Mouse (Mus musculus) G1E (cell line): ENCODE measurements around the gene Cyp2f2. TPM values are rescaled to one million over a fixed set of nuclear protein-coding genes. Genes with fewer than 3 reads are reported as not detected.
A peak's percentile ranks its signal among the peaks of the same experiment; 100 is the strongest.

ENCODE experiments used
- ATAC-seq: 2 replicates; pipeline ENCODE4 v1.8.0; 2016; ENCODE audit warnings: mild to moderate bottlenecking; ENCODE audit not compliant: insufficient number of reproducible peaks, poor library complexity, low FRiP score, severe bottlenecking; ENCODE audit errors: extremely low read depth
- DNase-seq: peaks from one replicate; pipeline ENCODE4 v3.0.0; 2012; ENCODE audit warnings: low spot score
- H3K27me3 ChIP-seq: 2 replicates; pipeline ENCODE4 v1.6.1; 2012; ENCODE audit warnings: mild to moderate bottlenecking, low read length, inconsistent platforms; ENCODE audit not compliant: insufficient read depth
- H3K36me3 ChIP-seq: replicated peaks from 2 replicates; pipeline ENCODE3; 2012; ENCODE audit warnings: mild to moderate bottlenecking, inconsistent platforms
- H3K4me1 ChIP-seq: 2 replicates; pipeline ENCODE4 v1.6.1; 2012; ENCODE audit warnings: low read depth, low read length, inconsistent platforms, mixed read lengths; ENCODE audit not compliant: insufficient read depth
- H3K4me3 ChIP-seq: 2 replicates; pipeline ENCODE4 v1.5.1; 2012; ENCODE audit warnings: low read depth, mild to moderate bottlenecking, inconsistent platforms, low read length, moderate library complexity, mixed read lengths
- H3K9me3 ChIP-seq: replicated peaks from 2 replicates; pipeline ENCODE4 v1.6.1; 2012; ENCODE audit warnings: inconsistent platforms
- CTCF ChIP-seq: IDR thresholded peaks from 2 replicates; pipeline ENCODE4 v1.5.1; 2012; ENCODE audit warnings: low read depth, low read length, inconsistent platforms, mixed read lengths
- GATA1 ChIP-seq: IDR thresholded peaks from 2 replicates; pipeline ENCODE4 v1.6.1; 2012; ENCODE audit warnings: borderline replicate concordance, low read length, inconsistent platforms, mixed read lengths
- GATA2 ChIP-seq: IDR thresholded peaks from 2 replicates; pipeline ENCODE4 v1.6.1; 2012; ENCODE audit warnings: low read depth, low read length, inconsistent platforms, borderline replicate concordance
- POLR2AphosphoS5 ChIP-seq: IDR thresholded peaks from 2 replicates; pipeline ENCODE4 v1.6.1; 2012; ENCODE audit warnings: low read depth, low read length, inconsistent platforms; ENCODE audit not compliant: insufficient replicate concordance
- TAL1 ChIP-seq: conservative IDR thresholded peaks from 2 replicates; pipeline ENCODE4 v1.6.1; 2012; ENCODE audit warnings: low read depth, low read length, inconsistent platforms, mixed read lengths
- polyA plus RNA-seq: library from polyadenylated mRNA; stranded (reverse); fragments of >175 nt; gene quantifications from 2 replicates; pipeline ENCODE4 v1.2.3, GENCODE M21; 2012
- total RNA-seq, 2 experiments: library from RNA; stranded (forward) in 1 of 2; stranded (reverse) in 1 of 2; fragments of 200-1000 nt in 1 of 2; fragments of >200 nt in 1 of 2; fragmentation: Nextera tagmentation in 1 of 2; gene quantifications; 2 replicates each; pipeline ENCODE4 v1.2.3; 2014 to 2017

Cyp2f2 gene
- total and polyA plus RNA-seq, 3 experiments: not detected

DNA sequence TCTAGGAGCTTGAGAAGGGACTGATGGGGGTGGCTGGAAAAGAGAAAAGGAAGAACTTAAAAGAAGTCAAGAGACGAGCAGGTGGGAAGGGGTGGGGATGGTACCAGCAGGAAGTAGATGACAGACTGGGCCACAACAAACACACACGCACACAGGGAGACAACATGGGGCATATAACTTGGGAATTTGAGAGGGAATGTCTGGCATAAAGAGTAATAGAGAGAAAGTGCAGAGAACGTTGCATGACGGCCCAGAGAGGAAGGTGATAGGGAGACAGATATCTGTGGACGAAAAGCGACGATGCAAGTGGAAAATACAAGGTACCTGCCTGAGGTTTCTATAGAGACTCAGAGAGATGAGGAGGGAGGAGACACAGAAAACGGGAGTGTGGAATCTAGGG is 46.0 kb downstream of the Cyp2f2 start:
- Histone ChIP-seq H3K36me3 (peaks cover 75% of the 10 kb centered on the region), H3K4me1 (peaks cover 70% of the 10 kb centered on the region)
- TF ChIP-seq GATA1: no peak
- no peak for TF ChIP-seq GATA2
- TF ChIP-seq CTCF: no peak
- no peak for TF ChIP-seq POLR2AphosphoS5
- TF ChIP-seq TAL1: no peak

DNA sequence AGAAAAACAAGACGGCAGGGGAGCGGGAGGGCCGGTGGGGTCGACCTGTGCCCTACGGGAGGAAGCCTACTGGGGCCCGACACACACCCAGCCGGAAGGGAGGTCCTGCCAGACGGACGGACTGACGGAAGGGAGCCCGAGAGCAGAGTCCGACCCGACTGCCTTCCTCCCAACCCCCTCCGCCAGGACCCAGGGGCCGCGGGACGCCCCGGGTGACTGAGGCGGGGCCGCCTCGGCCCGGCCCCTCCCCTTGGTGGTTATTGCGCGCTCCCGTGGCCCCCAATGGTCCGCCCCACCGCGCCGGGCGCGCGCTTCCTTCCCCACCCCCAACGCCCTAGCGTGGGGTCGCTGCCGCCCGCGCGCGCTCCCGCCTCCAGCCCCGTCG is 46.5 kb downstream of the Cyp2f2 start:
- Histone ChIP-seq H3K4me1 (peaks cover 65% of the 10 kb centered on the region), H3K36me3 (peaks cover 75% of the 10 kb centered on the region), H3K9me3 (no peaks in the 10 kb centered on the region), H3K27me3 (no peaks in the 10 kb centered on the region; the same call in 1 of the 2 replicates), H3K4me3 (peak overlapping the region; percentile 80)
- ATAC-seq: peak; percentile 42; the same call in 1 of the 2 replicates
- TF ChIP-seq TAL1: no peak
- no peak for TF ChIP-seq GATA1
- TF ChIP-seq POLR2AphosphoS5: no peak
- TF ChIP-seq CTCF: no peak
- TF ChIP-seq GATA2: no peak
- peak; percentile 92 for DNase-seq

More for the DNA sequence above, 46.0 kb downstream of the Cyp2f2 start:
- ATAC-seq: no peak
- peak; percentile 23 for DNase-seq
- no peaks in the 10 kb centered on the region; the same call in 1 of the 2 replicates for H3K27me3 ChIP-seq
- H3K4me3 ChIP-seq: peak overlapping the region; percentile 80
- H3K9me3 ChIP-seq: no peaks in the 10 kb centered on the region

DNA sequence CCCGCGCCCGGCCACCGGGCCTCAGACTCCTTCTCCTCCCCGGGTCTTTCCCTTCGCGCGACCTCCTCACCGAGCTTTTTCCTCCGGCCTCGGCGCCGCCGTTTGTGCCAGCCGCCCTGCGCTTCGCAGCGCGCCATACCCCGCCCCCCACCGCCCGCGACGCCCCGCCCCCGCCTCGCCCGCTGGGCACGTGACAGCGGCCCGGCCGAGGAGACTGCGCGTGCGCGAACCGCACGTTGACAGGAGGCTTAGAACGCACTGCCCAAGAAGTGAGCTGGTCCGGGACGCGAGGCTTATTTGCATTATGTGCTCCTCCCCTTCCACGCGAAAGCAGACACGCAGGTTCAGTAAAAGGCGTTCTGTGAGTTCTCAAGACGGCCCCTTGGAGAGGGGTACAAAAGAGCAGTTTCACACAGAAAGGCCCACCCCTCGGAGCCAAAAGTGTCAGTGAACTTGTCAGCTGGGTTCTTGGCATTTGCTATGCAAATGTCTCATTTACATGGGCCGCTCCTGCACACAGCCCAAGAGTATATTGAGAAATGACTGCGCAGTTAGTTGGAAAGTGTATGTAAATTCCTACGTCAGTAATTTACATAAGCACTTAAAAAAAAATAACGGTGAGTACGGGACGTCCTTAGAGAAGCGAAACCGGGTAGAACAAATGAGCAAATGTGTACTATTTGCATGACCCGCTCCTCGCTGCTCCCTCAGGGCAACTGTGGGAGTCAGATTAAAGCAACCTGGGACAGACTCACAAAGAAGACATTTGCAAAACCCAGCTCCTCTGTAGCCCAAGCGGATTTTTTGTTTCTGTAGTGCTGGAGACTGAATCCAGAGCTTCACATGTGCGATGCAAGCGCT is 47.1 kb downstream of the Cyp2f2 start, which contains the start of gene Egln2:
Egln2 (minus strand) TSS at position 189 of the 861 bp plus-strand sequence.
- H3K36me3 ChIP-seq: peaks cover 75% of the 10 kb centered on the region
- no peak for TF ChIP-seq TAL1
- no peak for TF ChIP-seq POLR2AphosphoS5
- TF ChIP-seq GATA2: no peak
- no peaks in the 10 kb centered on the region; the same call in 1 of the 2 replicates for H3K27me3 ChIP-seq
- H3K9me3 ChIP-seq: no peaks in the 10 kb centered on the region
- peaks cover 59% of the 10 kb centered on the region for H3K4me1 ChIP-seq
- peak; percentile 90 for DNase-seq
- peak within 1 kb of the TSS; percentile 80 for H3K4me3 ChIP-seq
- ATAC-seq: peak; percentile 71

DNA sequence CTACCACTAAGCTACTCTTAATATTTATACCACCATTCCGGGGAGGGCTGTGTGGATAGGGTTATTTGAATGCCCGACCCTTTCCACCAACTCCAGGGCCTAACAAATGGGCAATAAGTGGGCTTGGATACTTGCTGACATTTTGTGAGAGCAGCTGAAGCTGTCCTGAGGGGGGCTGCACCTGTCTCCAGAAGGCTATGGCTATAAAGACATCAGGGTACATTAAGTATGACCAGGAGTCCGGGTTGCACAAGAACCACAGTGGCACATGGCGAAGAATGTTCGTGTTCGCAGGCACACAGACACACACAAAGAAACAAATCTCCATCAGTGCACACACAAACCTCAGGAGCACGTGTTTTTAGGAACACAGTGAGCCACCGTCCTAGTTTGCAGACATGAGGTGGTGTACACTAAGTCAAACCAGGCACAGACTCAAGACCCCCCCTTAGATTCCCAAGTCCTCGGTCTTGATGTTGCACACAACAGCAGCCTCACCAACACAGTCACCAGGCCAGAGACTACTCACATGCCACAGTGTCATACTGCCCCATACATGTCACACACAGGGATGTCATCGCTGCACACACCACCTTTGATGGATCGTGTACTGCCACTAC is 47.9 kb downstream of the Cyp2f2 start:
- Histone ChIP-seq H3K36me3 (peaks cover 75% of the 10 kb centered on the region), H3K4me3 (peak overlapping the region; percentile 80), H3K4me1 (peaks cover 53% of the 10 kb centered on the region), H3K27me3 (no peaks in the 10 kb centered on the region; the same call in 1 of the 2 replicates), H3K9me3 (no peaks in the 10 kb centered on the region)
- DNase-seq (no peak), ATAC-seq (no peak)
- TF ChIP-seq GATA1 (no peak), POLR2AphosphoS5 (0 out of 2 replicates have a peak, but pooled peaks have one; percentile 47)

DNA sequence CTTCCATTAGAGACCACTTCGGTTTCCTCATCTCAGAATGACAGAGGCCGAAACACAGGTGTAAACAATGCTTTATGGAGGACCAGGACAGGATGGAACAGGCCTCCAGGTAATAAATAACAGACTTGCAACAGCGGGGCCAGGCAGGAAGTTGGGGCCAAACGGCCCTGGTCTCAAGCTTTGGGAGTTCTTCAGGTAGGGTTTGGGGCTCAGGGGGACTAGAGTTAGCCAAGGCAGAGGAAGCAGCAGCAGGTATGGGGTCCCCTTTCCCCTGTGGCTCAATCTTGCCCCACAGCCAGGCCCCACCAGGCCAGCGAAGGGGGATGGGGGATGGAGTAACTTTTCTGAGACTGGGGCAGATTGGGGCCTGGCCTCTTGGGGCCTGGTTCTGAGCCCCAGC is 48.7 kb downstream of the Cyp2f2 start:
- H3K36me3 ChIP-seq: peaks cover 75% of the 10 kb centered on the region
- TF ChIP-seq TAL1 (no peak), CTCF (no peak), GATA1 (no peak), POLR2AphosphoS5 (no peak), GATA2 (no peak)
- H3K4me3 ChIP-seq: no peak overlapping the region
- no peak for ATAC-seq
- peaks cover 46% of the 10 kb centered on the region for H3K4me1 ChIP-seq
- no peak for DNase-seq
- H3K9me3 ChIP-seq: no peaks in the 10 kb centered on the region
- no peaks in the 10 kb centered on the region; the same call in 1 of the 2 replicates for H3K27me3 ChIP-seq

DNA sequence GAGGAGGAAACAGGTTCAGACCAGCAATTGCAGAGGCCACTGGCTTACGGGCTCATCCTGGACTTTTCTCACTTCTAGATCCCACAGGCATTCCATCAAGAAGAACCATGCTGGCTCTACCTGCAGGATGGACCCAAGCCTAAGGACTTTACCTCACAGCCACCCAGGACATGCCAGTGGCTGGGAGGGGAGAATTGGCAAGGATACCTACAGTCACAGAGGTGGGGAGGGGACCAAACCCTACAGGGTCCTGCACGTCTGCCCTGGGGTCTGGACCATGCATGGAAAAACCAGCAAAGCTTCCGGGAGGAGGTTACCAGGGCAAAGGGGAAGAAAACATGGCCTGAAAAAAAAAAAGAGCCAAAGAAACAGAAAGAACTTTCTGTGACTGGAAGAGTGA is 51.3 kb downstream of the Cyp2f2 start:
- TF ChIP-seq GATA2: no peak
- TF ChIP-seq GATA1: no peak
- TF ChIP-seq POLR2AphosphoS5: no peak
- TF ChIP-seq CTCF: no peak
- no peak for TF ChIP-seq TAL1
- no peaks in the 10 kb centered on the region for H3K9me3 ChIP-seq
- ATAC-seq (no peak), DNase-seq (no peak)
- no peaks in the 10 kb centered on the region for H3K27me3 ChIP-seq
- H3K4me3 ChIP-seq: no peak overlapping the region
- peaks cover 78% of the 10 kb centered on the region for H3K36me3 ChIP-seq
- peaks cover 41% of the 10 kb centered on the region for H3K4me1 ChIP-seq
